Mouse (Mus musculus) small intestine, adult 2 months (tissue): ENCODE measurements around the gene Angptl8.

Experiments used
- CTCF ChIP-seq: fragments of 200-500 bp; IDR thresholded peaks from 2 replicates; pipeline ENCODE4 v1.5.1; 2012; ENCODE audit warnings: low read depth, mild to moderate bottlenecking, control low read depth, inconsistent platforms, low read length, moderate library complexity, mixed read lengths; ENCODE audit not compliant: insufficient replicate concordance, insufficient read length; ENCODE audit errors: extremely low read depth
- POLR2A ChIP-seq: fragments of 200-500 bp; IDR thresholded peaks from 2 replicates; pipeline ENCODE4 v1.6.1; 2012; ENCODE audit warnings: low read depth, mild to moderate bottlenecking, control low read depth, inconsistent platforms, low read length, moderate library complexity

- TF ChIP-seq POLR2A = no peak
- no peak for TF ChIP-seq CTCF
These were observed 22.8 kb downstream of the Angptl8 start for GRCm38 (mm10) chr9:21858084-21858483.
